Mouse (Mus musculus) midbrain, postnatal 0 days (tissue): ENCODE data around the gene Gm17783. TPM values are rescaled to one million over a fixed set of nuclear protein-coding genes. Genes with fewer than 3 reads are reported as not detected.
A peak's percentile ranks its signal among the peaks of the same experiment; 100 is the strongest.
"Not testable (repeated sequence)": the region's sequence is repeated elsewhere in the genome, so short reads cannot be mapped to it uniquely, and the experiment has no call there.

ENCODE experiments used
- ATAC-seq: fragments of 200-750 bp; cut with Nextera tagmentation; 2 replicates; pipeline ENCODE4 v1.8.0; 2017; ENCODE audit warnings: moderate number of reproducible peaks, mild to moderate bottlenecking, moderate TSS enrichment, moderate library complexity; ENCODE audit not compliant: low FRiP score
- DNase-seq: peaks from one replicate; pipeline ENCODE4 v3.0.0-alpha.2; 2015; ENCODE audit warnings: low spot score
- H3K27ac ChIP-seq: fragments of 300-500 bp; sonication (generic); 2 replicates; pipeline ENCODE4 v1.5.1; 2014; ENCODE audit warnings: low read depth, mild to moderate bottlenecking, low read length, mixed read lengths
- H3K27me3 ChIP-seq: fragments of 300-500 bp; sonication (generic); 2 replicates; pipeline ENCODE4 v1.6.1; 2014; ENCODE audit warnings: low read length, control low read depth, mixed read lengths; ENCODE audit not compliant: insufficient read depth
- H3K36me3 ChIP-seq: fragments of 300-500 bp; sonication (generic); 2 replicates; pipeline ENCODE4 v1.6.1; 2014; ENCODE audit warnings: low read length, control low read depth, mixed read lengths; ENCODE audit not compliant: insufficient read depth
- H3K4me1 ChIP-seq: fragments of 300-500 bp; sonication (generic); 2 replicates; pipeline ENCODE4 v1.6.1; 2014; ENCODE audit warnings: mild to moderate bottlenecking, control low read depth, antibody characterized with exemption, low read length, mixed read lengths; ENCODE audit not compliant: insufficient read depth
- H3K4me2 ChIP-seq: fragments of 300-500 bp; sonication (generic); 2 replicates; pipeline ENCODE4 v1.6.1; 2014; ENCODE audit warnings: low read depth, mild to moderate bottlenecking, low read length, mixed read lengths; ENCODE audit not compliant: poor library complexity, severe bottlenecking
- H3K4me3 ChIP-seq: fragments of 300-500 bp; sonication (generic); 2 replicates; pipeline ENCODE4 v1.5.1; 2014; ENCODE audit warnings: low read depth, mild to moderate bottlenecking, low read length, moderate library complexity
- H3K9ac ChIP-seq: fragments of 300-500 bp; sonication (generic); replicated peaks from 2 replicates; pipeline ENCODE4 v1.6.1; 2014; ENCODE audit warnings: mild to moderate bottlenecking, low read length, moderate library complexity, mixed read lengths; ENCODE audit not compliant: poor library complexity, severe bottlenecking
- H3K9me3 ChIP-seq: fragments of 300-500 bp; sonication (generic); 2 replicates; pipeline ENCODE4 v1.6.1; 2016; ENCODE audit warnings: low read length, control low read depth
- CTCF ChIP-seq: IDR thresholded peaks from 2 replicates; pipeline ENCODE4 v1.5.1; 2016; ENCODE audit warnings: antibody characterized with exemption, mild to moderate bottlenecking
- WGBS: fragments of 180-500 bp; shearing (Covaris S2); extraction: QIAGEN DNeasy Blood & Tissue Kit; methylation state at CpG from one replicate; pipeline ENCODE4 v1.1.7; 2014; 5-methylcytosine and 5-hydroxymethylcytosine counted together
- polyA plus RNA-seq: library from polyadenylated mRNA; unstranded; fragments of >200 nt; fragmentation: Nextera tagmentation; extraction: Ambion mirVana; gene quantifications from 2 replicates; pipeline ENCODE4 v1.2.1, GENCODE M21; 2015
- total RNA-seq: library from RNA; depleted of rRNA; stranded (reverse); fragments of >200 nt; gene quantifications from 2 replicates; pipeline ENCODE4 v1.2.3, GENCODE M21; 2014; rRNA removed

Gene Gm17783
- total and polyA plus RNA-seq, 2 experiments from 2014 or later = not detected

DNA sequence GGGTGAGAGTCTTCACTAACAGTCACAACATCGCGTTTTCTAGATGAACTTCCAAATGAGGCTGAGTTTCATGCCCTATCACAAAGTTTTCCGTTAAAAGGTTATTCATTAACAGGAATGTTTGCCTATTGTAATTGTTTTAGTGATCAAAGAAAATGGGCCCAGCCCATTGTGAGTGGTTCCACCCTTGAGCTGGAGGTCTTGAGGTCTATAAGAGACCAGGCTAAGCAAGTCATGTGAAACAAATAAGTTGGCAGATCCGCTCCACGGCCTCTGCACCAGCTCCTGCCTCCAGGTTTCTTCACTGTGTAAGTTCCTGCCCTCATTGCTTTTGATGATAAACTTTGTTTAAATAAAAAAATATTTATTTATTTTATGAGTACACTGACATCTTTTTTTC, 38.9 kb downstream of the Gm17783 start, which contains the start of gene Gm609:
Gm609 (minus strand) TSS at position 43 of the 400 bp plus-strand sequence.
- no peak for DNase-seq
- no peaks in the 10 kb centered on the region for H3K4me1 ChIP-seq
- H3K9me3 ChIP-seq = no peaks in the 10 kb centered on the region
- no peaks in the 10 kb centered on the region for H3K27me3 ChIP-seq
- H3K36me3 ChIP-seq = no peaks in the 10 kb centered on the region
- TF ChIP-seq CTCF = no peak
- no peak within 1 kb of the TSS for H3K4me2 ChIP-seq
- 79% methylated on average over 5 of the region's 5 CpGs for WGBS
- H3K27ac ChIP-seq = no peak within 1 kb of the TSS
- H3K4me3 ChIP-seq = no peak within 1 kb of the TSS
- no peak within 1 kb of the TSS for H3K9ac ChIP-seq
- no peak for ATAC-seq

DNA sequence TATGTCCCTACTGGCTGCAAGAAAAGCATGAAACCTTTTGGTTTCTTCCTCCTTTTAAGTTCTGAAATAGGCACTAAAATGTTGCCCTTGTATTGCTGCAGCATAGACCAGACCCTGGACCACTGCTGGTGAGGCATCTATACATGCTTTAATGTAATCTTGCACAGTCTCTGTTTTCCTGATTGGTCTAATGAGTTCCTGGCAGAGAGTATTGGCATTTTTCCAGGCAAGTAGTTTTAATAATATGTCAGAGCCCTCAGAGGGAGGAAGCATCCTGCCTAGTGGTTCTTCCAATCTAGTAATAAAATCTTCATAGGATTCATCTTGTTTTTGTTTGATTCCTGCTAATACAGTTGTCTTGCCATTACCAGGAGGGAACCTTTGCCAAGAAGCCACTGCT, 54.9 kb downstream of the Gm17783 start:
- no peaks in the 10 kb centered on the region for H3K36me3 ChIP-seq
- H3K4me1 ChIP-seq = no peaks in the 10 kb centered on the region
- no peak for TF ChIP-seq CTCF
- no peak overlapping the region for H3K27ac ChIP-seq
- ATAC-seq (no peak), DNase-seq (peak; percentile 4)
- H3K4me2 ChIP-seq = no peak overlapping the region
- no peak overlapping the region for H3K9ac ChIP-seq
- H3K27me3 ChIP-seq = no peaks in the 10 kb centered on the region
- no peak overlapping the region for H3K4me3 ChIP-seq
- no peaks in the 10 kb centered on the region for H3K9me3 ChIP-seq

DNA sequence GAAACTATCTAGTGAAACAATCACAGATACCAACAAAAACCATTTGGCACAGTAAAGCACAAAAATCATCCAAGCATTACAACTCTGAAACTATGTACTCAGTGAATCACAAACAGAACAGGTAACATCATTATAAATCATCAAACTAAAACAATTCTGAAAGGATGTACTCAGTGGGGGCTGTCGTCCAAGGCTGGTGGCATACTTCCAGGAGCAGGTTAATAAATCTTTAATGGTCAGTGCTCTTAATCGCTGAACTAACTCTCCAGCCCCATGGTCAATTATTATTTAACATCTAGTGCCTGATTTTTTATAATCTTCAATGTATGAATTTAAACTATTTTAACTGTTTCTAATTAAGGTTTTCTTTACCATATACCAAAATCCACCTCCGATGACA, 60.0 kb downstream of the Gm17783 start:
- H3K27me3 ChIP-seq, H3K27ac ChIP-seq, ATAC-seq, DNase-seq, H3K9me3 ChIP-seq, H3K4me2 ChIP-seq, H3K4me3 ChIP-seq, H3K9ac ChIP-seq, H3K4me1 ChIP-seq, H3K36me3 ChIP-seq: not testable (repeated sequence)
- 70% methylated on average over 3 of the region's 3 CpGs for WGBS

Other genes with a start within 250 kb of the Gm17783 start
- gene Cd200, start 123.0 kb downstream of the Gm17783 start, total RNA-seq = 272 and 340 TPM in 2 replicates
- 503 and 514 TPM in 2 replicates for gene Cd200, start 123.0 kb downstream of the Gm17783 start, polyA plus RNA-seq
- gene Gm609, start 39.1 kb downstream of the Gm17783 start, total RNA-seq = not detected in 2 replicates
- gene Gm609, start 39.1 kb downstream of the Gm17783 start, polyA plus RNA-seq = not detected in 2 replicates
- gene Slc9c1, start 3.3 kb upstream of the Gm17783 start, total RNA-seq = not detected in 2 replicates
- not detected in 2 replicates for gene Slc9c1, start 3.3 kb upstream of the Gm17783 start, polyA plus RNA-seq
- not detected in 2 replicates for gene Gcsam, start 78.3 kb upstream of the Gm17783 start, total RNA-seq
- not detected in 2 replicates for gene Gcsam, start 78.3 kb upstream of the Gm17783 start, polyA plus RNA-seq
- gene BC016579, start 122.0 kb upstream of the Gm17783 start, total RNA-seq = not detected in 2 replicates
- gene BC016579, start 122.0 kb upstream of the Gm17783 start, polyA plus RNA-seq = not detected in 2 replicates
- 1.2 and 1.4 TPM in 2 replicates for gene Tmprss7, start 161.6 kb upstream of the Gm17783 start, total RNA-seq
- gene Tmprss7, start 161.6 kb upstream of the Gm17783 start, polyA plus RNA-seq = 0.92 and 1.6 TPM in 2 replicates
- 141 TPM in 2 replicates for gene Tagln3, start 192.6 kb upstream of the Gm17783 start, total RNA-seq
- gene Tagln3, start 192.6 kb upstream of the Gm17783 start, polyA plus RNA-seq = 221 and 222 TPM in 2 replicates
- gene Abhd10, start 210.9 kb upstream of the Gm17783 start, total RNA-seq = 21.5 and 24.2 TPM in 2 replicates
- 34.2 and 38.5 TPM in 2 replicates for gene Abhd10, start 210.9 kb upstream of the Gm17783 start, polyA plus RNA-seq